Mouse (Mus musculus): ENCODE measurements at regions not wholly inside any gene's neighbourhood (a gene's known extent, or its start where the extent isn't known, plus 50 kb on each side); places are given as distances from the start of the nearest gene placed in this dataset.

GRCm38 (mm10) chr4:105450881-105451280 lies 293.7 kb downstream of the Plpp3 start:
- Histone ChIP-seq H3K27me3 (no peaks in the 10 kb centered on the region), H3K4me3 (no peak overlapping the region), H3K4me2 (no peak overlapping the region), H3K4me1 (replicated peaks) (0 out of 2 replicates have a peak, but pooled peaks cover 6% of the 10 kb centered on the region), H3K36me3 (no peaks in the 10 kb centered on the region), H3K9me3 (no peaks in the 10 kb centered on the region), H3K9ac (no peak overlapping the region), H3K27ac (replicated peaks) (no peak overlapping the region)
- 95% methylated on average over 4 of the region's 4 CpGs for WGBS
- ATAC-seq (ENCODE audit: low FRiP score, low read depth) = no peak

GRCm38 (mm10) chr4:105451871-105452270 lies 294.7 kb downstream of the Plpp3 start:
- Histone ChIP-seq H3K36me3 (no peaks in the 10 kb centered on the region), H3K4me3 (no peak overlapping the region), H3K4me1 (replicated peaks) (0 out of 2 replicates have a peak, but pooled peaks cover 6% of the 10 kb centered on the region), H3K27me3 (no peaks in the 10 kb centered on the region), H3K9ac (no peak overlapping the region), H3K4me2 (no peak overlapping the region), H3K9me3 (no peaks in the 10 kb centered on the region), H3K27ac (replicated peaks) (no peak overlapping the region)
- ATAC-seq (ENCODE audit: low FRiP score, low read depth) = no peak
- WGBS = 96% methylated on average over 2 of the region's 2 CpGs

- H3K9ac ChIP-seq = no peak overlapping the region
- 71% methylated on average over 11 of the region's 11 CpGs for WGBS
- H3K27ac ChIP-seq (replicated peaks) = peak overlapping the region; percentile 40; the same call in 1 of the 2 replicates
- no peaks in the 10 kb centered on the region for H3K36me3 ChIP-seq
- ATAC-seq (ENCODE audit: low FRiP score, low read depth) = no peak
- H3K4me1 ChIP-seq (replicated peaks) = no peaks in the 10 kb centered on the region
- H3K4me2 ChIP-seq = no peak overlapping the region
- H3K27me3 ChIP-seq = no peaks in the 10 kb centered on the region
- no peaks in the 10 kb centered on the region for H3K9me3 ChIP-seq
- no peak overlapping the region for H3K4me3 ChIP-seq
These were observed 299.9 kb downstream of the Plpp3 start for GRCm38 (mm10) chr4:105456955-105457621.

GRCm38 (mm10) chr4:105459991-105460688 lies 303.0 kb downstream of the Plpp3 start:
- Histone ChIP-seq H3K36me3 (no peaks in the 10 kb centered on the region), H3K27me3 (no peaks in the 10 kb centered on the region), H3K27ac (replicated peaks) (no peak overlapping the region), H3K4me1 (replicated peaks) (no peaks in the 10 kb centered on the region), H3K4me3 (no peak overlapping the region), H3K9ac (no peak overlapping the region), H3K4me2 (no peak overlapping the region), H3K9me3 (no peaks in the 10 kb centered on the region)
- ATAC-seq (ENCODE audit: low FRiP score, low read depth) = no peak
- WGBS = 80% methylated on average over 3 of the region's 3 CpGs

- no peaks in the 10 kb centered on the region for H3K36me3 ChIP-seq
- no peak overlapping the region for H3K4me3 ChIP-seq
- H3K27ac ChIP-seq (replicated peaks) = no peak overlapping the region
- ATAC-seq (ENCODE audit: low FRiP score, low read depth) = no peak
- no peaks in the 10 kb centered on the region for H3K4me1 ChIP-seq (replicated peaks)
- H3K4me2 ChIP-seq = no peak overlapping the region
- WGBS = 31% methylated on average over 2 of the region's 2 CpGs
- no peak overlapping the region for H3K9ac ChIP-seq
- no peaks in the 10 kb centered on the region for H3K9me3 ChIP-seq
- H3K27me3 ChIP-seq = no peaks in the 10 kb centered on the region
These were observed 303.5 kb downstream of the Plpp3 start for GRCm38 (mm10) chr4:105460689-105461005.

- no peak for ATAC-seq (ENCODE audit: low FRiP score, low read depth)
- H3K9me3 ChIP-seq = no peaks in the 10 kb centered on the region
- H3K36me3 ChIP-seq = no peaks in the 10 kb centered on the region
- H3K4me1 ChIP-seq (replicated peaks) = no peaks in the 10 kb centered on the region
- H3K4me3 ChIP-seq = no peak overlapping the region
- 91% methylated on average over 7 of the region's 7 CpGs for WGBS
- H3K9ac ChIP-seq = no peak overlapping the region
- H3K4me2 ChIP-seq = no peak overlapping the region
- H3K27ac ChIP-seq (replicated peaks) = no peak overlapping the region
- no peaks in the 10 kb centered on the region for H3K27me3 ChIP-seq
These were observed 310.7 kb downstream of the Plpp3 start for GRCm38 (mm10) chr4:105467811-105468210.

- H3K9me3 ChIP-seq = no peaks in the 10 kb centered on the region
- WGBS = 80% methylated on average over 6 of the region's 6 CpGs
- no peaks in the 10 kb centered on the region for H3K27me3 ChIP-seq
- H3K9ac ChIP-seq = no peak overlapping the region
- H3K27ac ChIP-seq (replicated peaks) = no peak overlapping the region
- H3K36me3 ChIP-seq = no peaks in the 10 kb centered on the region
- H3K4me3 ChIP-seq = no peak overlapping the region
- ATAC-seq (ENCODE audit: low FRiP score, low read depth) = no peak
- no peak overlapping the region for H3K4me2 ChIP-seq
- H3K4me1 ChIP-seq (replicated peaks) = no peaks in the 10 kb centered on the region
These were observed 312.2 kb downstream of the Plpp3 start for GRCm38 (mm10) chr4:105469300-105469821.

GRCm38 (mm10) chr4:105474765-105475560 lies 314.7 kb upstream of the Gm12728 start:
- H3K27me3 ChIP-seq = no peaks in the 10 kb centered on the region
- H3K9me3 ChIP-seq = no peaks in the 10 kb centered on the region
- no peak overlapping the region for H3K9ac ChIP-seq
- ATAC-seq (ENCODE audit: low FRiP score, low read depth) = peak; percentile 91
- H3K4me3 ChIP-seq = no peak overlapping the region
- peaks cover 17% of the 10 kb centered on the region for H3K4me1 ChIP-seq (replicated peaks)
- no peak overlapping the region for H3K4me2 ChIP-seq
- 12% methylated on average over 11 of the region's 11 CpGs for WGBS
- H3K36me3 ChIP-seq = no peaks in the 10 kb centered on the region
- no peak overlapping the region; the same call in 1 of the 2 replicates for H3K27ac ChIP-seq (replicated peaks)

GRCm38 (mm10) chr4:105476332-105476731 lies 313.3 kb upstream of the Gm12728 start:
- Histone ChIP-seq H3K27me3 (no peaks in the 10 kb centered on the region), H3K4me2 (no peak overlapping the region), H3K9ac (no peak overlapping the region), H3K4me3 (no peak overlapping the region), H3K36me3 (no peaks in the 10 kb centered on the region), H3K27ac (replicated peaks) (peak overlapping the region; percentile 38), H3K9me3 (no peaks in the 10 kb centered on the region), H3K4me1 (replicated peaks) (peaks cover 17% of the 10 kb centered on the region)
- ATAC-seq (ENCODE audit: low FRiP score, low read depth) = no peak
- 61% methylated on average over 4 of the region's 4 CpGs for WGBS

- H3K4me1 ChIP-seq (replicated peaks) = no peaks in the 10 kb centered on the region
- no peak overlapping the region for H3K9ac ChIP-seq
- H3K9me3 ChIP-seq = no peaks in the 10 kb centered on the region
- no peak overlapping the region for H3K4me2 ChIP-seq
- H3K27ac ChIP-seq (replicated peaks) = no peak overlapping the region
- H3K4me3 ChIP-seq = no peak overlapping the region
- no peak for ATAC-seq (ENCODE audit: low FRiP score, low read depth)
- H3K36me3 ChIP-seq = no peaks in the 10 kb centered on the region
- H3K27me3 ChIP-seq = no peaks in the 10 kb centered on the region
- WGBS = 93% methylated on average over 1 of the region's 1 CpGs
These were observed 303.3 kb upstream of the Gm12728 start for GRCm38 (mm10) chr4:105486376-105486775.

- Histone ChIP-seq H3K36me3 (no peaks in the 10 kb centered on the region), H3K4me1 (replicated peaks) (no peaks in the 10 kb centered on the region), H3K4me3 (no peak overlapping the region), H3K27ac (replicated peaks) (no peak overlapping the region), H3K4me2 (no peak overlapping the region), H3K9me3 (no peaks in the 10 kb centered on the region), H3K27me3 (no peaks in the 10 kb centered on the region), H3K9ac (no peak overlapping the region)
- 94% methylated on average over 2 of the region's 2 CpGs for WGBS
- ATAC-seq (ENCODE audit: low FRiP score, low read depth) = no peak
These were observed 293.5 kb upstream of the Gm12728 start for GRCm38 (mm10) chr4:105496176-105496575.

- Histone ChIP-seq H3K9me3 (no peaks in the 10 kb centered on the region), H3K27ac (replicated peaks) (no peak overlapping the region), H3K27me3 (no peaks in the 10 kb centered on the region), H3K36me3 (no peaks in the 10 kb centered on the region), H3K4me2 (no peak overlapping the region), H3K4me3 (no peak overlapping the region), H3K9ac (no peak overlapping the region), H3K4me1 (replicated peaks) (no peaks in the 10 kb centered on the region)
- no peak for ATAC-seq (ENCODE audit: low FRiP score, low read depth)
- 88% methylated on average over 2 of the region's 2 CpGs for WGBS
These were observed 283.5 kb upstream of the Gm12728 start for GRCm38 (mm10) chr4:105506190-105506589.

Measured in hindbrain, embryonic 15.5 days (tissue).